Mouse (Mus musculus): ENCODE measurements around the gene Scd2. TPM values are rescaled to one million over a fixed set of nuclear protein-coding genes. Genes with fewer than 3 reads are reported as not detected.
A peak's percentile ranks its signal among the peaks of the same experiment; 100 is the strongest.

Gene Scd2
- total and polyA plus RNA-seq, 3 experiments: 47.4 to 593 (median 392) TPM

- TF ChIP-seq HCFC1 (IDR thresholded peaks at IDR 0.05; ENCODE audit: low read depth, low read length) (no peak), TCF12 (IDR thresholded peaks at IDR 0.05; ENCODE audit: low read depth, low read length) (no peak), MXI1 (IDR thresholded peaks at IDR 0.05; ENCODE audit: low read depth, low read length) (no peak; the same call in none of the 2 replicates), ZNF384 (IDR thresholded peaks at IDR 0.05; ENCODE audit: low read depth, low read length) (no peak), ZKSCAN1 (IDR thresholded peaks at IDR 0.05; ENCODE audit: low read depth, low read length) (no peak), RCOR1 (IDR thresholded peaks at IDR 0.05; ENCODE audit: low read depth, low read length) (no peak; the same call in 1 of the 2 replicates), ELF1 (IDR thresholded peaks at IDR 0.05; ENCODE audit: low read depth, low read length) (no peak), ZC3H11A (IDR thresholded peaks at IDR 0.05; ENCODE audit: low read depth, low read length) (no peak), TBP (IDR thresholded peaks at IDR 0.05; ENCODE audit: low read depth, low read length) (0 out of 2 replicates have a peak, but pooled peaks have one; percentile 62), ETS1 (IDR thresholded peaks at IDR 0.05; ENCODE audit: low read depth, low read length) (0 out of 2 replicates have a peak, but pooled peaks have one; percentile 43), USF1 (IDR thresholded peaks at IDR 0.05; ENCODE audit: low read depth, low read length) (no peak), MYC (IDR thresholded peaks at IDR 0.05; ENCODE audit: low read depth, low read length) (no peak), SIN3A (IDR thresholded peaks at IDR 0.05; ENCODE audit: low read length) (no peak; the same call in 1 of the 2 replicates), UBTF (IDR thresholded peaks at IDR 0.05; ENCODE audit: borderline replicate concordance, insufficient read depth, low read depth, low read length) (no peak), JUND (IDR thresholded peaks at IDR 0.05; ENCODE audit: low read depth, low read length) (no peak)
Observed at GRCm38 (mm10) chr19:44283157-44284024, 10.1 kb upstream of the Scd2 start (continued).

GRCm38 (mm10) chr19:44284025-44284695 lies 9.3 kb upstream of the Scd2 start:
- DNase-seq (ENCODE audit: low read depth, low spot score): peak; percentile 100
- Histone ChIP-seq H3K27me3 (ENCODE audit: control insufficient read depth in 1 of 2, insufficient read depth in 2 of 2, low read length in 2 of 2) (no peaks in the 10 kb centered on the region), H3K4me1 (ENCODE audit: control insufficient read depth in 1 of 2, insufficient read depth in 2 of 2, low read length in 2 of 2) (peaks cover 44 to 77% of the 10 kb centered on the region in 2 experiments), H3K4me3 (ENCODE audit: control insufficient read depth in 1 of 2, insufficient read depth in 1 of 2, low read depth in 2 of 2, low read length in 2 of 2) (peak overlapping the region; percentile 52 to 58), H3K9ac (ENCODE audit: control insufficient read depth, low read depth, low read length, poor library complexity, severe bottlenecking) (peak overlapping the region; percentile 85), H3K9me3 (replicated peaks; ENCODE audit: insufficient read depth, low read length) (no peaks in the 10 kb centered on the region), H3K79me2 (ENCODE audit: control insufficient read depth, insufficient read depth, low read length, poor library complexity) (peaks cover 2% of the 10 kb centered on the region; the same call in 1 of the 2 replicates), H3K36me3 (ENCODE audit: control insufficient read depth in 1 of 2, insufficient read depth in 2 of 2, low read length in 2 of 2) (peaks cover 0 to 64% of the 10 kb centered on the region in 2 experiments; a peak in 2 of 4 replicates), H3K27ac (ENCODE audit: control insufficient read depth, low read depth, low read length) (peak overlapping the region; percentile 97)
- TF ChIP-seq MYC (IDR thresholded peaks at IDR 0.05; ENCODE audit: low read depth, low read length): peak; percentile 63; the same call in 1 of the 2 replicates
- TF ChIP-seq MEF2A (IDR thresholded peaks at IDR 0.05; ENCODE audit: extremely low read depth, insufficient replicate concordance, low read depth, low read length, poor library complexity, severe bottlenecking): no peak
- no peak for TF ChIP-seq ETS1 (IDR thresholded peaks at IDR 0.05; ENCODE audit: low read depth, low read length)
- TF ChIP-seq CHD1 (IDR thresholded peaks at IDR 0.05; ENCODE audit: low read depth, low read length): no peak
- peak; percentile 78 for TF ChIP-seq NRF1 (IDR thresholded peaks at IDR 0.05; ENCODE audit: insufficient read depth, low read depth, low read length, poor library complexity, severe bottlenecking)
- TF ChIP-seq ZKSCAN1 (IDR thresholded peaks at IDR 0.05; ENCODE audit: low read depth, low read length): no peak
- TF ChIP-seq ELF1 (IDR thresholded peaks at IDR 0.05; ENCODE audit: low read depth, low read length): peak; percentile 50; the same call in 1 of the 2 replicates
- TF ChIP-seq TCF12 (IDR thresholded peaks at IDR 0.05; ENCODE audit: low read depth, low read length): peak; percentile 85
- TF ChIP-seq TBP (IDR thresholded peaks at IDR 0.05; ENCODE audit: low read depth, low read length): peak; percentile 78
- peak; percentile 10; the same call in 1 of the 2 replicates for TF ChIP-seq JUND (IDR thresholded peaks at IDR 0.05; ENCODE audit: low read depth, low read length)
- TF ChIP-seq GABPA (IDR thresholded peaks at IDR 0.05; ENCODE audit: low read depth, low read length): no peak; the same call in 1 of the 2 replicates
- TF ChIP-seq MAZ (IDR thresholded peaks at IDR 0.05; ENCODE audit: low read depth, low read length): peak; percentile 98
- peak; percentile 85 for TF ChIP-seq NELFE (IDR thresholded peaks at IDR 0.05; ENCODE audit: low read depth, low read length)
- no peak for TF ChIP-seq USF2 (IDR thresholded peaks at IDR 0.05; ENCODE audit: borderline replicate concordance in 1 of 2, insufficient read depth in 1 of 2, low read depth in 1 of 2, low read length in 2 of 2)
- TF ChIP-seq GATA1 (IDR thresholded peaks at IDR 0.05; ENCODE audit: low read depth, low read length): no peak
- TF ChIP-seq ZMIZ1 (IDR thresholded peaks at IDR 0.05; ENCODE audit: low read depth, low read length): peak; percentile 91
- no peak for TF ChIP-seq CTCF (IDR thresholded peaks at IDR 0.05 in 2 of 3, conservative IDR thresholded peaks at IDR 0.05 in 1 of 3; ENCODE audit: control insufficient read depth in 1 of 3, insufficient read depth in 1 of 3, low read depth in 2 of 3, low read length in 3 of 3, poor library complexity in 1 of 3, severe bottlenecking in 1 of 3)
- peak; percentile 4 to 83; a peak in 2 of 4 replicates for TF ChIP-seq EP300 (IDR thresholded peaks at IDR 0.05; ENCODE audit: low read depth in 1 of 2, low read length in 2 of 2)
- TF ChIP-seq E2F4 (IDR thresholded peaks at IDR 0.05; ENCODE audit: borderline replicate concordance, low read depth, low read length): 0 out of 2 replicates have a peak, but pooled peaks have one; percentile 43
- no peak for TF ChIP-seq ZC3H11A (IDR thresholded peaks at IDR 0.05; ENCODE audit: low read depth, low read length)
- TF ChIP-seq HCFC1 (IDR thresholded peaks at IDR 0.05; ENCODE audit: low read depth, low read length): peak; percentile 67
- peak; percentile 75 for TF ChIP-seq MXI1 (IDR thresholded peaks at IDR 0.05; ENCODE audit: low read depth, low read length)
- TF ChIP-seq POLR2A (IDR thresholded peaks at IDR 0.05; ENCODE audit: control insufficient read depth in 1 of 2, insufficient read depth in 1 of 2, low read depth in 1 of 2, low read length in 2 of 2, poor library complexity in 1 of 2): peak; percentile 47 to 83; a peak in 2 of 4 replicates

Data from MEL (cell line).